Mouse (Mus musculus) lung, adult 2 months (tissue): ENCODE measurements around the gene Uvssa. TPM values are rescaled to one million over a fixed set of nuclear protein-coding genes. Genes with fewer than 3 reads are reported as not detected.
"Not testable (repeated sequence)": the region's sequence is repeated elsewhere in the genome, so short reads cannot be mapped to it uniquely, and the experiment has no call there.

Experiments used
- DNase-seq: peaks from one replicate; pipeline ENCODE4 v3.0.0; 2022
- H3K4me1 ChIP-seq: fragments of 200-500 bp; 2 replicates; pipeline ENCODE4 v1.6.1; 2011; ENCODE audit warnings: low read length; ENCODE audit not compliant: control insufficient read depth, insufficient read depth
- H3K4me3 ChIP-seq: fragments of 200-500 bp; replicated peaks from 2 replicates; pipeline ENCODE3; 2011; ENCODE audit warnings: low read depth, mild to moderate bottlenecking, control low read depth, low read length; ENCODE audit errors: extremely low read depth
- CTCF ChIP-seq: fragments of 200-500 bp; IDR thresholded peaks from 2 replicates; pipeline ENCODE4 v1.5.1; 2011; ENCODE audit warnings: mild to moderate bottlenecking, low read length, control low read depth; ENCODE audit not compliant: insufficient read depth
- POLR2A ChIP-seq: fragments of 200-500 bp; IDR thresholded peaks from 2 replicates; pipeline ENCODE4 v1.6.1; 2011; ENCODE audit warnings: low read depth, mild to moderate bottlenecking, control low read depth, low read length, borderline replicate concordance; ENCODE audit errors: extremely low read depth
- WGBS: fragments of 180-500 bp; shearing (Covaris S2); methylation state at CpG from one replicate; pipeline ENCODE4 v1.1.7; 2018; 5-methylcytosine and 5-hydroxymethylcytosine counted together
- polyA plus RNA-seq: library from polyadenylated mRNA; depleted of rRNA; stranded (reverse); fragments of >200 nt; gene quantifications from 2 replicates; pipeline ENCODE4 v1.2.3, GENCODE M21; 2012; rRNA removed

The Uvssa gene
- polyA plus RNA-seq: 4.8 and 5.9 TPM in 2 replicates

GRCm38 (mm10) chr5:33378302-33378854 lies at the start of gene Uvssa:
Gene Uvssa, plus strand, starts transcription at chr5:33378549.
- WGBS: under 1% methylated on average over 46 of the region's 46 CpGs
- DNase-seq: peak; percentile 99

DNA sequence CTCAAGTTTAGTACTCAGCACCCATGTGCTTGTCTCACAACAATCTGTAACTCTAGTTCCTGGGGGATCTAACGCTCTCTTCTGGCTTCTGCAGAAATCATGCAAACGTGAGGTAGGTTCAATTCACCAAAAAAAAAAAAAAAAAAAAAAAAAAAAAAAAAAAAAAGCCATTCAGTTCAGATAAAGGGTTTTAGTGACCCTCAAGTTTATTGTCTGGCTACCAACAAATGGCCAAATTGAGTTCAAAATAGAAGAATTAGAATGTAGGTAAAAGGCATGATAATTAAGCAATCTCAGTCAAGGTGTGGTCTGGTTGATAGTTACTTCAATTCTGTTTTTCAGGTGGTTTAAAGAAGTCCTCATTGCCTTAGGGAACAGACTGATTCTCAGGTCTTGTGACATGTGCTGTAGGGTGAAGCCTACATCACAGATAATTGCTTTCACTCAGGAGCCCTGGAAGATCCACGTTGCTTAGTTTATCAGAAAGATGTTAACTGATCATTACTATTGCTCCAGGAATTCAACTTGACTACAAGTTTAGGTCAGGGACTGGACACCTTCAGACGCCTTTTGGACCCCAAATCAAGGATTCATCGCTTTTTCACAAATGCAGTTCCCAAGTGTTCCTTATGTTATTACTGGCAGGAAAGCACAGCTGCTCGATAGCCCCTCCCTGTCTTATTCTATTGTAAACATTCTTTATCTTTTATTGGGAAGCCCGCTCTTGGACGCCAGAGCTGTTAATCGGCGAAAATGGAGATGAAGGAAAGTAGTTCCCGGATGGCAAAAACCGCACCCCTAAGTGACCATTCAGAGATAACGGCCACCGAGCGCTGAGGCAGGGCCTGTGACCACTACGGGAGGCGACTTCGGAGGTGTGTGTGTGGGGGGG lies 43.7 kb upstream of the Uvssa start:
- no peak for DNase-seq
- H3K4me1 ChIP-seq: peaks cover 8% of the 10 kb centered on the region; the same call in 1 of the 2 replicates
- 22% methylated on average over 18 of the region's 18 CpGs for WGBS
- TF ChIP-seq CTCF (no peak), POLR2A (no peak)
- H3K4me3 ChIP-seq: peak overlapping the region; percentile 96

More at GRCm38 (mm10) chr5:33378302-33378854, at the start of gene Uvssa:
- Histone ChIP-seq H3K4me1 (peaks cover 7% of the 10 kb centered on the region; the same call in 1 of the 2 replicates), H3K4me3 (peak within 1 kb of the TSS; percentile 76)
- TF ChIP-seq POLR2A (peak; percentile 97), CTCF (0 out of 2 replicates have a peak, but pooled peaks have one; percentile 18)

- DNase-seq: peak; percentile 90
- TF ChIP-seq CTCF: no peak
- TF ChIP-seq POLR2A: peak; percentile 83
- peak within 1 kb of the TSS; percentile 99 for H3K4me3 ChIP-seq
- H3K4me1 ChIP-seq: peaks cover 8% of the 10 kb centered on the region; the same call in 1 of the 2 replicates
- WGBS: under 1% methylated on average over 71 of the region's 71 CpGs
Observed at GRCm38 (mm10) chr5:33335273-33335976, 42.9 kb upstream of the Uvssa start, which contains the start of gene Maea. Gene Maea, plus strand, starts transcription at chr5:33335509.

DNA sequence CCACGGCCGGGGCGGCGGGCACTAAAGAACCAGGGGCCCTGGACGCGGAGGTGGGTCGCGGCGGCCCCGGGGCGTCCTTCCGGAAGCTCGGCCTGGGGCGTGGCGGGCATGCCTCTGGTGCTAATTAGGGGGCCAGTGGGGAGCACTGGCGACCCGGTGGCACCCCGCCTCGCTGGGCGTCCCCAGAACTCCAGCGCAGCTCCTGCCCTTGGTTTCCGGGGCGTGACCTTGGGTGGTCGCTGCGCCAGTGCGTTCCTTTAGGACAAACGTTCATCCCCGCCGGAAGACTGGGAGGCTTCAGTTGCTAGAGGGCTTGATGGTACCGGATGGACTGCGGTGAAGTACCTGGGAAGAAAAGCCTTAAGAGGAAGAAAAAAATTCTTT lies 42.4 kb upstream of the Uvssa start:
- DNase-seq: no peak
- WGBS: under 1% methylated on average over 27 of the region's 31 CpGs
- Histone ChIP-seq H3K4me1 (peaks cover 8% of the 10 kb centered on the region; the same call in 1 of the 2 replicates), H3K4me3 (peak overlapping the region; percentile 99)
- TF ChIP-seq CTCF: no peak
- TF ChIP-seq POLR2A: no peak

- no peak for DNase-seq
- H3K4me3 ChIP-seq: no peak overlapping the region
- peaks cover 16% of the 10 kb centered on the region; the same call in 1 of the 2 replicates for H3K4me1 ChIP-seq
- TF ChIP-seq POLR2A: no peak
- TF ChIP-seq CTCF: no peak
- WGBS: 49% methylated on average over 8 of the region's 8 CpGs
Observed at GRCm38 (mm10) chr5:33337206-33337605, 41.1 kb upstream of the Uvssa start.

DNA sequence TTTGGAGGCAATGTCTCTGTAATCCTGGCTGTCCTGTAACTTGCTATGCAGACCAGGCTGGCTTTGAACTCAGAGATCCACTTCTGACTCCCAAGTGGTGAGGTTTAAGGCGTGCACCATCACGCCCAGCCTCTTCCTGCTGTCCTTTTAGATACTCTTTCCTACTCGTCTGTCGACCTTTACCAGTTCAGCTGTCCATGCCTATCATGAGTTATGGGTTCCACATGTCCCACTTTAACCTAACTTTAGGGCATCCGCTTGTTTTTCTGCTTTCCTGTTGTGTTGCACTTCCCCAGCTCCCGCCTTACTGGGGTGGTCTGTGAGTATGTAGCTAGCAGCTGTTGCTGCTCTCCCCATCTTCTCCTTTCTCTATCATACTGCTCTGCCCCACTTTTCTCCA lies 37.2 kb upstream of the Uvssa start:
- peaks cover 34% of the 10 kb centered on the region for H3K4me1 ChIP-seq

DNA sequence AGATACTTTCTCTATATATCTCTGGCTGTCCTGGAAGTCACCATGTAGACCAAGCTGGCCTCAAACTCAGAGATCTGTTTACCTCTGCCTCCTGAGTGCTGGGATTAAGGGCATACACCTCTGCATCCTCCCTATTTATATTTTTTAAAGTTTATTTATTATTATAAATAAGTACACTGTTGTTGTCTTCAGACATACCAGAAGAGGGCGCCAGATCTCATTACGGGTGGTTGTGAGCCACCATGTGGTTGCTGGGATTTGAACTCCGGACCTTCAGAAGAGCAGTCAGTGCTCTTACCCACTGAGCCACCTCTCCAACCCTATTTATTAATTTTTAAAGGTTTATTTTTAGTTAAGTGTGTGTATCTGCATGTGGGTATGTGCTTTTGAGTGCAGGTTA lies 36.1 kb upstream of the Uvssa start:
- 73% methylated on average over 3 of the region's 3 CpGs for WGBS
- DNase-seq, H3K4me3 ChIP-seq: not testable (repeated sequence)
- H3K4me1 ChIP-seq: peaks cover 30% of the 10 kb centered on the region

More for the DNA sequence above, 37.2 kb upstream of the Uvssa start:
- DNase-seq: no peak
- TF ChIP-seq POLR2A (no peak), CTCF (no peak)
- H3K4me3 ChIP-seq: no peak overlapping the region
- WGBS: 74% methylated on average over 6 of the region's 6 CpGs

DNA sequence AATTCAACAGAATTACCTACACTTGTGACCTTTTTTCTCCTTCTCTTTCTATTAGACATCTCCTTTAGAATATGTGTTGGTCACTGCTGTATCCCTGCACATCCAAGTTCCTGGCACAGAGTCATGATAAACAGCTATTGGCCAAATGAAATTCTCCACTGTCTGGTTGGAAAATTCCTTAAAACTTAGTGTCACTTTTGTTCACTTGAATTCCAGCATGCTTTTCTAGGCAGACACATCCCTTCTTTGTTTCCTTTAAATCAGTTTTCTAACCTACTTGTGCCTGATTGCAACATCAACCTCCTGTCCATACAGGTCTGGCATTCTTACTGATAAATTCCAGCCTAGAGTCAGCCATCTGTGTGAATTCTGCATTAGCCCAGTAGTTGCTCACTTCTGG lies 35.5 kb upstream of the Uvssa start:
- DNase-seq: no peak
- TF ChIP-seq POLR2A: no peak
- no peak for TF ChIP-seq CTCF
- Histone ChIP-seq H3K4me1 (peaks cover 32% of the 10 kb centered on the region), H3K4me3 (no peak overlapping the region)

- TF ChIP-seq CTCF (no peak), POLR2A (no peak)
- H3K4me1 ChIP-seq: peaks cover 32% of the 10 kb centered on the region
- H3K4me3 ChIP-seq: no peak overlapping the region
- DNase-seq: no peak
Observed at GRCm38 (mm10) chr5:33343571-33343970, 34.8 kb upstream of the Uvssa start.
